Mouse (Mus musculus): ENCODE data around the gene Vcan. TPM values are rescaled to one million over a fixed set of nuclear protein-coding genes. Genes with fewer than 3 reads are reported as not detected.

The Vcan gene
- total and polyA plus RNA-seq, 2 experiments from 2014 or later, result 23.5 to 51.2 TPM

DNA sequence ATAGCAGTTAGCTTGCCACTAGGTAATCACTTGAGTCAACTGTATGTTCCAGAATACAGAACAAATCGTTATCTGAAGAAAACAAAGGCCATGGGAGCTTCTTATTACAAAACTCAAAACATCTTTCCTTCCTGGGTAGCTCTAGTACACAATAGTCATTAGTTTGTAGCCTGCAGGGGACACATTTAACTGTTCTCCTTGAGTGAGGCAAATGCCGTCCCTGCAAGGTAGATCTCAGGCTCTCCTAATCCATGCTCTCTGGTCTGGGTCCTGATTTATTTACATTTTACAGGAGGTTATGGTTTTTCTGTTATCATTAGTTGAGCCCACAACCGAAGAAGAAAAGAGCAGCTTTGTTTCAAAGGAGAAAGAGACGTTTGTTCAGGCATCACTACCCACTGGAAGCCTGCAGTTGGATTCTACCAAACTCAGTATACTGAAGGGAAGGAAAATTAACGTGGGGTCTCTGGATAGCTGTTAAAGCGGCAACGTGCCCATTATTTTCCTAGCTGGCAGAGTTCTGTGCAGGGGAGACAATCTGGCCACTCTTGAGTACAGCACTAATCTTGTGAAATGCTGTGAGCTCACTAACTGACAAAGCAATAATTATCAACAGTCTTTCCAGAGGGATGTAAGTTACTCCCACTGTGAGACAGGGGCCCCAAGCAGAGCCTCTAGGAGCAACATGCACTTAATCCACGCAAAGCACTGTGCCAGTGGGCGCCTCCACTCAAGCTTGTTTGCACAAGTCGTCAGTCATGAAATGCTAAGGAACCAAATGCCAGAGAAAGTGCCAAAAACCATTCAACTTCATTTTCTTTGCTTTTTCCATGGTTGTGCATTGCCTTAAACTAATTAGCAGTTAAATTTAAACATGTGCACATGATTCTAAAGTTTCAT, 73.1 kb downstream of the Vcan start:
- DNase-seq (ENCODE audit: low spot score), result peak; percentile 19

GRCm38 (mm10) chr13:89668069-89668468, 74.2 kb downstream of the Vcan start:
- no peaks in the 10 kb centered on the region for H3K27me3 ChIP-seq (ENCODE audit: insufficient read depth, low read length)
- peak; percentile 76 for ATAC-seq
- 45% methylated on average over 1 of the region's 1 CpGs for whole genome bisulfite sequencing
- H3K4me3 ChIP-seq (ENCODE audit: low read length), result no peak overlapping the region
- TF ChIP-seq CTCF (IDR thresholded peaks at IDR 0.05; ENCODE audit: low read depth), result peak; percentile 75
- no peaks in the 10 kb centered on the region for H3K9me3 ChIP-seq (ENCODE audit: low read length)
- H3K27ac ChIP-seq, result no peak overlapping the region
- H3K4me2 ChIP-seq (ENCODE audit: low read depth, low read length), result no peak overlapping the region
- no peaks in the 10 kb centered on the region for H3K36me3 ChIP-seq (ENCODE audit: insufficient read depth, low read length)
- peak; percentile 81 for DNase-seq (ENCODE audit: low spot score)
- H3K9ac ChIP-seq (replicated peaks; ENCODE audit: low read length), result no peak overlapping the region
- H3K4me1 ChIP-seq (ENCODE audit: insufficient read depth, low read length), result no peaks in the 10 kb centered on the region

More for the DNA sequence above, 73.1 kb downstream of the Vcan start:
- Histone ChIP-seq H3K4me3 (ENCODE audit: low read length) (no peak overlapping the region), H3K36me3 (ENCODE audit: insufficient read depth, low read length) (no peaks in the 10 kb centered on the region), H3K4me1 (ENCODE audit: insufficient read depth, low read length) (no peaks in the 10 kb centered on the region), H3K9ac (replicated peaks; ENCODE audit: low read length) (no peak overlapping the region), H3K4me2 (ENCODE audit: low read depth, low read length) (no peak overlapping the region), H3K27ac (no peak overlapping the region; the same call in 1 of the 2 replicates), H3K27me3 (ENCODE audit: insufficient read depth, low read length) (no peaks in the 10 kb centered on the region), H3K9me3 (ENCODE audit: low read length) (no peaks in the 10 kb centered on the region)
- WGBS, result 36% methylated on average over 10 of the region's 10 CpGs
- peak; percentile 40; the same call in 1 of the 2 replicates for ATAC-seq
- TF ChIP-seq CTCF (IDR thresholded peaks at IDR 0.05; ENCODE audit: low read depth), result no peak

- no peak overlapping the region for H3K27ac ChIP-seq
- no peaks in the 10 kb centered on the region for H3K27me3 ChIP-seq (ENCODE audit: insufficient read depth, low read length)
- no peak for TF ChIP-seq CTCF (IDR thresholded peaks at IDR 0.05; ENCODE audit: low read depth)
- no peaks in the 10 kb centered on the region for H3K9me3 ChIP-seq (ENCODE audit: low read length)
- WGBS, result 92% methylated on average over 2 of the region's 2 CpGs
- peaks cover 4% of the 10 kb centered on the region; the same call in 1 of the 2 replicates for H3K36me3 ChIP-seq (ENCODE audit: insufficient read depth, low read length)
- DNase-seq (ENCODE audit: low spot score) (no peak), ATAC-seq (no peak)
- no peaks in the 10 kb centered on the region for H3K4me1 ChIP-seq (ENCODE audit: insufficient read depth, low read length)
- no peak overlapping the region for H3K4me2 ChIP-seq (ENCODE audit: low read depth, low read length)
- no peak overlapping the region for H3K9ac ChIP-seq (replicated peaks; ENCODE audit: low read length)
- no peak overlapping the region for H3K4me3 ChIP-seq (ENCODE audit: low read length)
These were observed 80.6 kb downstream of the Vcan start for GRCm38 (mm10) chr13:89661688-89662087.

- Histone ChIP-seq H3K9ac (replicated peaks; ENCODE audit: low read length) (no peak overlapping the region), H3K4me3 (ENCODE audit: low read length) (no peak overlapping the region), H3K36me3 (ENCODE audit: insufficient read depth, low read length) (peaks cover 4% of the 10 kb centered on the region; the same call in 1 of the 2 replicates), H3K27me3 (ENCODE audit: insufficient read depth, low read length) (no peaks in the 10 kb centered on the region), H3K9me3 (ENCODE audit: low read length) (no peaks in the 10 kb centered on the region), H3K27ac (no peak overlapping the region), H3K4me2 (ENCODE audit: low read depth, low read length) (no peak overlapping the region), H3K4me1 (ENCODE audit: insufficient read depth, low read length) (no peaks in the 10 kb centered on the region)
- DNase-seq (ENCODE audit: low spot score), result no peak
- ATAC-seq, result no peak
- no peak for TF ChIP-seq CTCF (IDR thresholded peaks at IDR 0.05; ENCODE audit: low read depth)
- WGBS, result 95% methylated on average over 11 of the region's 11 CpGs
These were observed 85.3 kb downstream of the Vcan start for GRCm38 (mm10) chr13:89657046-89657445.

DNA sequence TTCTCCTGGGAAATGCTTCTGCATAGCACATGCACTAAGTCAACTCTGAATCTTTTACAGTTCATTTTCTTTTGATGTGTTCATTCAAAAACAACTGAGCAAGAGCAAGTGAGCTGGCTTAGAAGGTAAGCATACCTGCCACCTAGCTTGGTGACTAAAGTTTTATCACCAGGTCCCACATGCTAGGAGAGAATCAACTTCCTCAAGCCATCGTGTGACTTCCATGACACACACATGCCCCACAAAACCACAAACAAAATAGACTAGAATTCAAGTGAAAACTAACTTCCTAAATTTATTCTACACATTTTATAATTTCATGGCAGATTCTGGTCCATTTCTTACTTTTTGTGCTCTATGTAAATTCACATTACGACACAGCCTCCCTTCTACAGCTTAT, 89.0 kb downstream of the Vcan start:
- no peak for TF ChIP-seq CTCF (IDR thresholded peaks at IDR 0.05; ENCODE audit: low read depth)
- Histone ChIP-seq H3K27me3 (ENCODE audit: insufficient read depth, low read length) (no peaks in the 10 kb centered on the region), H3K4me1 (ENCODE audit: insufficient read depth, low read length) (no peaks in the 10 kb centered on the region), H3K27ac (no peak overlapping the region), H3K4me2 (ENCODE audit: low read depth, low read length) (no peak overlapping the region), H3K36me3 (ENCODE audit: insufficient read depth, low read length) (no peaks in the 10 kb centered on the region), H3K4me3 (ENCODE audit: low read length) (no peak overlapping the region), H3K9ac (replicated peaks; ENCODE audit: low read length) (no peak overlapping the region), H3K9me3 (ENCODE audit: low read length) (no peaks in the 10 kb centered on the region)
- DNase-seq (ENCODE audit: low spot score), result no peak
- 94% methylated on average over 2 of the region's 2 CpGs for WGBS
- ATAC-seq, result no peak

GRCm38 (mm10) chr13:89652773-89653172, 89.5 kb downstream of the Vcan start:
- Histone ChIP-seq H3K9ac (replicated peaks; ENCODE audit: low read length) (no peak overlapping the region), H3K9me3 (ENCODE audit: low read length) (no peaks in the 10 kb centered on the region), H3K4me3 (ENCODE audit: low read length) (no peak overlapping the region), H3K27me3 (ENCODE audit: insufficient read depth, low read length) (no peaks in the 10 kb centered on the region), H3K27ac (no peak overlapping the region), H3K4me2 (ENCODE audit: low read depth, low read length) (no peak overlapping the region), H3K4me1 (ENCODE audit: insufficient read depth, low read length) (no peaks in the 10 kb centered on the region), H3K36me3 (ENCODE audit: insufficient read depth, low read length) (no peaks in the 10 kb centered on the region)
- ATAC-seq (no peak), DNase-seq (ENCODE audit: low spot score) (no peak)
- 74% methylated on average over 1 of the region's 1 CpGs for WGBS
- TF ChIP-seq CTCF (IDR thresholded peaks at IDR 0.05; ENCODE audit: low read depth), result no peak

- H3K9me3 ChIP-seq (ENCODE audit: low read length), result no peaks in the 10 kb centered on the region
- no peaks in the 10 kb centered on the region for H3K27me3 ChIP-seq (ENCODE audit: insufficient read depth, low read length)
- H3K27ac ChIP-seq, result no peak overlapping the region
- H3K36me3 ChIP-seq (ENCODE audit: insufficient read depth, low read length), result no peaks in the 10 kb centered on the region
- H3K9ac ChIP-seq (replicated peaks; ENCODE audit: low read length), result no peak overlapping the region
- no peak for TF ChIP-seq CTCF (IDR thresholded peaks at IDR 0.05; ENCODE audit: low read depth)
- no peak overlapping the region for H3K4me2 ChIP-seq (ENCODE audit: low read depth, low read length)
- no peak overlapping the region for H3K4me3 ChIP-seq (ENCODE audit: low read length)
- no peaks in the 10 kb centered on the region for H3K4me1 ChIP-seq (ENCODE audit: insufficient read depth, low read length)
- WGBS, result 61% methylated on average over 2 of the region's 2 CpGs
- ATAC-seq (no peak), DNase-seq (ENCODE audit: low spot score) (peak; percentile 15)
These were observed 96.7 kb downstream of the Vcan start for GRCm38 (mm10) chr13:89645589-89645988.

Measured in hindbrain, postnatal 0 days (tissue).